Mouse (Mus musculus): ENCODE results near the gene H13. TPM values are rescaled to one million over a fixed set of nuclear protein-coding genes. Genes with fewer than 3 reads are reported as not detected.

The H13 gene
- total RNA-seq (2021) = 10 to 100 TPM; 72.2 to 75.4 TPM

DNA sequence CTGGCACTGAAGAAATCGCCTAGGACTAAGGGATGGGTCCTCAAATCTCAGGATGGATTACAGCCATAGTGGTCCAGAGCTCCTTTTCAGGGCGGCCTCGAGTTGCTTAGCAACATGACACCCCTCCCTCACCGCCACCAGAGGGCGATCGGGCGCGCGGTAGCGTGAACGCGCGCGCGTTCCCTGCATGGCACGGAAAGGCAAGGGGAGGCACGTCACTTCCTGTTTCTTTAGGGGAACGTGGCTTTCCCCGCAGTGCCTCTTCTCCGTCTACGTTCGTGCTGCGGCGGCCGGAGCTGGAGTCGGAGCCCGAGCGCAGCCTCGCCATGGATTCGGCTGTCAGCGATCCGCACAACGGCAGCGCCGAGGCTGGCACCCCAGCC lies at the start of gene H13:
Gene H13, plus strand, starts transcription at position 206 of the 383 bp plus-strand sequence.
- intact Hi-C loops (cut with DNase I) = no loop called here

DNA sequence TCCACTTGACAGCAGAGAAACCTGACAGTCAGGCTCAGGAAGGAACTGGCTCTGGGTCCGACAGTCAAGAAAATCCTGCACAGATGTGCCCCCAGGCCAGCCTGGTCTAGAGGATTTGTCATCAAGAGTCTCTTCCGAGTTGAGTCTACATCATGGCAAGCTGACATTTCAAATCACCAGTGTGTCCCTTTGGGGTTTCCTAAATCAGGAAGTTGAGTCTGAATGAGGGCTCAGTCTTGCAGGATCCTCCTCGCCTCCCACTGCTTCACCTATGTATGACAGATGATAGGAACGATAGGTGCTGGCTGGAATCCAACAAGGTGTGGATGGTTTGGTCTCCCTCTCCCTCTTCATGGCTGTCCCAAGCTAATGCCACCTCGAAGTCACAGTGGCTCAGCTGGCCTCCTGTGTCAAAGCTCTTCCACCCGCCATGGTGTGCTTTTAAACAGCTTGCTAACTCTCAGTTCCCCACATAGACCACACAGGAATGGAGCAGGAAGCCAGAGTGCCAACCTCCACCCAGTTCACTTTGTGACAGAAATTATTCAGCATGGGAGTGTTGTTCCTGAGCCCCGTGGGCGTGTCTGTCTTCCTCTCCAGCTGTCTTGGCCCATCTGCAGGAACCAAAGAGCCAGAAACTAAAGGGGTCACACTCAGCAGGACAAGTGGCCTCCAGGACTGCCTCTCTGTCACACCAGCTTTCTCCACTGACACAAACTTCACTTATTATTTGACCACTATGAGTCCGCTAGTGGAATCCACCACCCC lies 48.7 kb upstream of the H13 start:
- intact Hi-C loops (cut with DNase I) = no loop called here
- DNase-seq (ENCODE audit: low spot score in 2 of 2) = peak; percentile 18 to 25

More for the DNA sequence above, at the start of gene H13:
- peak; percentile 90 to 91 for DNase-seq (ENCODE audit: low spot score in 2 of 2)

DNA sequence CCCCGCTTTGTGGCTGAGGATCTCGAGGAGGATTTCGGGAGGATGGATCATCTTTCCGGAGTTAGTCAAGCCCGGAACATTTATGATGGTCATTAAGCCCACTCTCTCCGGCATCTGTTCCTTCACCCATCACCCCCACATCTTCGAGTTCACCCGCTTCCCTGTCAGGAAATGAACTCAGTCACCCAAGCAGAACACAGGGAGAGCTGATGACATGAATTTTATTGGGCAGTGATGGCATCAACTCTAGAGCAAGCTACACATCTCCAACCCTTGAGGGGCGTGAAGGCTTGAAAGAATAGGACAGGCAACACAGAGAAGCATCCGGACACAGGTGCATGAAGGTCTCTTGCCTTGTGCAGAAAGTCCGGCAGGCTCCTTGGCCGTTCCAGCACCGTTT lies 47.1 kb upstream of the H13 start:
- intact Hi-C loops (cut with DNase I) = no loop called here

DNA sequence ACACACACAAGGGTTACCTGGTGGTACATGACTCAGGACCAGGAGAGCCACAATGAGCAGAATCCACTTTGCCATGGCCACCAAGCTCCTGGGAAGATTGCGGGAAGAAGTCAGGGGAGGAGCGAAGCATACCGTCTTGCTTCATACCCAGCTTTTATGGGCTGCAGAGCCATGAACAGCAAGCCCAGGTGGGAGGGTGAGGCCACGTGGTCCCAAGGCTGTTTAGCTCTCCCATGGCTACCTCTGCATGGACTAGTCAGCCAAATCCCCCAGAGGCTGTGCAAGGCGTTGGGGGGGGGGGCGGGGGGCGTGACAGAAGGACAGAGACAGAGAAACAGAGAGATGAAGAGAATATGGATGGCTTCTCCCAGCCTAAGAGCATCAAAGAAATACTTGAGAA lies 46.3 kb upstream of the H13 start, which contains the start of gene Defb25:
Gene Defb25, minus strand, starts transcription at position 101 of the 400 bp plus-strand sequence.
- intact Hi-C loops (cut with DNase I) = no loop called here
- no peak for DNase-seq (ENCODE audit: low spot score in 2 of 2)

More for the DNA sequence above, 47.1 kb upstream of the H13 start:
- no peak for DNase-seq (ENCODE audit: low spot score in 2 of 2)

DNA sequence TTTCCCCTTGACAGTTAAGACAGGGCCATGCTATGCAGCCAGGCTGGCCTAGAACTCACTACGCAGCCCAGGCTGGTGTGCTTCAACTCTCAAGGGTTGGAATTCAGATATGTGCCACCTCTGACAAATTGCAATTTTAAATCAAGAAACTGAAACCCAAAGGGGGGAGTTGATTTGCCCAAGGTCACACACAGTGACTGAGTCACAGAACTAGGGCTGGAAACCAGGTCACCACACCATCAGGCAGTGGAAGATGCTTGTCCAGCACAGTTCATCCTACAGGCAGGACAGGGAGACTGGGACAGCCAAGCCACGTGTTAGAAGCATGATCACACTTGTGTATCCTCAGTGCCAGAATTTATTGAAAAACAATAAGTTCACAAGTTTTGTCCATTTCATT lies 44.7 kb upstream of the H13 start:
- DNase-seq (ENCODE audit: low spot score in 2 of 2) = no peak
- intact Hi-C loops (cut with DNase I) = no loop called here

DNA sequence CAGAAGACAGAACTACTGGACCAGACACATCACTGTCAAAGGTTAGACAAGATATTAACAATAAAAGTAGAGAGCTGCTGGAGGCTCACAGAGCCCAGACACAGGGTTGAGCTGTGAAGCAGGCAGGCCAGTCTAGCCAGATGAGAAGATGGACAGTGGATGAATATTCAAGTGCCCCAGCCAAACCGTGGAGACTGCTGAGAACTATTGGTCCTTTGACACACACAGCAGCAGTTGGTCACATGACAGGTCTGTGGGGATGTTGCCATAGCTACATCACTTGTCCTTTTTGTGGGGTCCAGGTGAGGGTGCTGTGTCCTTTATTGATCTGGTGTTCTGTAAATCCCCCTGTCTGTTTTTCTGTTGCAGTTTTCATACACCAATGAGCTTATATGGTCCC lies 44.0 kb upstream of the H13 start:
- DNase-seq (ENCODE audit: low spot score in 2 of 2) = no peak
- intact Hi-C loops (cut with DNase I) = no loop called here

DNA sequence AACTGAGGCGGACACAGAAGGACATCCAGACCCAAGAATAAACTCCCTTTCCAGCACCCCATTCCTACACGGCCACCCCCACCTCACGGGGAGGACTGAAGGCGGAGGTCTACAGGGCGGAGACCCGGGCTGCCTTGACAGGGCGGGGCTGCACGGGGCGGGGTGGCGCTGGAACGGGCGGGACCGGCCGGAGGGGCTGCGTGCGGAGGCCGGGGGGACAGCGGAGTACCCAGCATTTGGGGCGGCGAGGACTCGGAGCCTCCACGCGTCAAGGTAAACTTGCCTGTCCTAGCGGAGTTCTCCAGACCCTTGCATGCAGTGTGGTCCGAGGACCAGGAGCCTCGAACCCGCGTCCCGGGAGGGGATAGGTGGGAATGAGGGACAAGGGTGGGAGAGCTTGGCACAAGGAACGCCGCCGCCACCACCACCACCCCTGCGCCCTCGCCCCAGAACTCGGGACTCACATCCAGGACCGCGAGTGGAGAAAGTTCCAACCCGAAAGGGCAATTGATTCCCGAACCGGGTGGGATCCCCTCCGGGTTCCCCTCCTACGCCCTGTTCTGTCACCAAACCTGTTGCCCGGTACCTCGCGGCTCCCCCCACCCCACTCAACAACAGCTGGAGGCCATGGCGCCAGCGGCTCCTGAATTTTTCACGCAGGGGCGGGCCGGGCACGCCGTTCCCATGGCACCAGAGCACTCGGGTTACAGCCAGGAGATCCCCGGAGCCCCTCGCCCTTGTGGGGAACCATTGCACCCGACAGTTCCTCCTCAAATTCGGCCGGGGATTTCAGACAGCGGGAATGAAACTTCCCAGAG lies 42.3 kb upstream of the H13 start, which contains the start of gene Rem1:
Gene Rem1, plus strand, starts transcription at position 178 of the 818 bp plus-strand sequence.
- intact Hi-C loops (cut with DNase I) = no loop called here
- no peak for DNase-seq (ENCODE audit: low spot score in 2 of 2)

DNA sequence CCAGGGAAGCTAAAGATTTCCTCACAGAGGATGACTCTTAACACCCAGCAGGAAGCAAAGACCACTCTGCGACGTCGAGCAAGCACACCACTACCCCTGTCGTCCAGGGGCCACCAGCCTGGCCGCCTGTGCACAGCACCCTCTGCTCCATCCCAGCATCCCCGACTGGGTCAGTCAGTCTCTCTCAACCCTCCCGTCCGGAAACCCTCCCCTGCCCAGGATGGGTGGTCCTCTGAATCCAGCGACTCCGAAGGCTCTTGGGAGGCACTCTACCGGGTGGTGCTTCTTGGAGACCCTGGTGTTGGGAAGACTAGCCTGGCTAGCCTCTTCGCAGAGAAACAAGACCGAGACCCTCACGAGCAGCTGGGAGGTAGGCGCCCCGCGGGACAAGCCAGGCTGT lies 41.2 kb upstream of the H13 start:
- intact Hi-C loops (cut with DNase I) = no loop called here
- no peak for DNase-seq (ENCODE audit: low spot score in 2 of 2)

DNA sequence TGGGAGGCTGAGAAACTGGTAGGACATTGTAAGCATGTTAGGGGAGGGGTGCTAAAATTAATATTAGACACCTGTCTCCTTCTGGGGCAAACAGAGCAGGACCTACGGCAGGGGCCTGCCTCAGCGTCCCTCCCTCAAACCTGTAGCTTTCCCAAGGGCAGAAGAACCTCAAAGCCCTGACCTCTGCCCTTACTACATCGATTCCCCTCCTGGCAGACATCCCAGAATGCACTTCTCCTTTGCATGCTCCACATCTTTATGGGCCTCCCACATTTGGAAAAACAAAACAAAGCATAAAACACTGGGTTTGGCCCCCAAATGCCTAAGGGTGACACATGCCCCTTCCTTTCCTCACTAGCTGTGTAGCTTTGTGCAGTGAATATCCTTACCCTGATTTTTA lies 40.0 kb upstream of the H13 start:
- intact Hi-C loops (cut with DNase I) = no loop called here

DNA sequence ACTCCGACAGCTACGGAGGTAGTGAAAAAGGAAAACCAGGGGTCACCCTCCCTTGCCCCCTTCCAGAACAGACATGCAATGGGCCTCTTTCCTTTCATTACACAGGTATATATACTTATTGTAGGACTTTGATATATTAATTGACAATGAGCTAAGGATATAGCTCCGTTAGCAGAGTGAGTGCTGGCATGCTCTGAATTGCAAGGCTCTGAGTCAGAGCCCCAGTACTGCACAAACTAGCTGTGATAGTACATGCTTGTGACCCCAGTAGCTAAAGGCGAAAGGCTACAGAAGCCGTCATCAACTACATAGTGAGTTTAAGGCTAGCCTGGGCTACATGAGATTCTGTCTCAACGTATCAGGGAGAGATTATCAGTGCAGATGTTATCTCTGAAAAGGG lies 39.4 kb upstream of the H13 start:
- no peak for DNase-seq (ENCODE audit: low spot score in 2 of 2)
- intact Hi-C loops (cut with DNase I) = no loop called here

More for the DNA sequence above, 40.0 kb upstream of the H13 start:
- no peak for DNase-seq (ENCODE audit: low spot score in 2 of 2)

DNA sequence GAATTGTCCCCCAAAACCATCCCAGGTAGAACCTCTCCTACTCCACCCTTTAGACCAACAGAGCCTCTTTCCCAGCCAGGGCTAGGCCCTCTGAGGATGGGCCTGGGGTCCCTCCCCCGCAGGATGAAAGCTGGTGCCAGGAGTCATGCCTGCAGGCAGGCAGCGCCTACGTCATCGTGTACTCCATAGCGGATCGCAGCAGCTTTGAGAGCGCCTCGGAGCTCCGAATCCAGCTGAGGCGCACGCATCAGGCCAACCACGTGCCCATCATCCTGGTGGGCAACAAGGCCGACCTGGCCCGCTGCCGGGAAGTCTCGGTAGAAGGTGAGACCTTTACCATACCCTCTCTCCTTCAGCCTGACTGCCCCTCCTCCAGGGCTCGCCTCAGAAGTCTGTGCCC lies 35.9 kb upstream of the H13 start:
- intact Hi-C loops (cut with DNase I) = no loop called here
- no peak for DNase-seq (ENCODE audit: low spot score in 2 of 2)

DNA sequence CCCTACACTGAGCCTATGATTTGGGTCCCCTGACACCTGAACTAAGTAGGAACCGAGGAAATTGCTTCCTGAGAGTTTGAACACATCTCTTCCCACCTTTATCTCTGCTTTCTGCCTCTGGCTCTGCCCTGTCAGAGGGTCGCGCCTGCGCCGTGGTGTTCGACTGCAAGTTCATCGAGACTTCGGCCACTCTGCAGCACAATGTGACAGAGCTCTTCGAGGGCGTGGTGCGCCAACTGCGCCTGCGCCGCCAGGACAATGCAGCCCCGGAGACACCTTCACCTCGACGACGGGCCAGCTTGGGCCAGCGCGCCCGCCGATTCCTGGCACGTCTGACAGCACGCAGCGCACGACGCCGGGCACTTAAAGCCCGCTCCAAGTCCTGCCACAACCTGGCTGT lies 35.0 kb upstream of the H13 start:
- intact Hi-C loops (cut with DNase I) = no loop called here

DNA sequence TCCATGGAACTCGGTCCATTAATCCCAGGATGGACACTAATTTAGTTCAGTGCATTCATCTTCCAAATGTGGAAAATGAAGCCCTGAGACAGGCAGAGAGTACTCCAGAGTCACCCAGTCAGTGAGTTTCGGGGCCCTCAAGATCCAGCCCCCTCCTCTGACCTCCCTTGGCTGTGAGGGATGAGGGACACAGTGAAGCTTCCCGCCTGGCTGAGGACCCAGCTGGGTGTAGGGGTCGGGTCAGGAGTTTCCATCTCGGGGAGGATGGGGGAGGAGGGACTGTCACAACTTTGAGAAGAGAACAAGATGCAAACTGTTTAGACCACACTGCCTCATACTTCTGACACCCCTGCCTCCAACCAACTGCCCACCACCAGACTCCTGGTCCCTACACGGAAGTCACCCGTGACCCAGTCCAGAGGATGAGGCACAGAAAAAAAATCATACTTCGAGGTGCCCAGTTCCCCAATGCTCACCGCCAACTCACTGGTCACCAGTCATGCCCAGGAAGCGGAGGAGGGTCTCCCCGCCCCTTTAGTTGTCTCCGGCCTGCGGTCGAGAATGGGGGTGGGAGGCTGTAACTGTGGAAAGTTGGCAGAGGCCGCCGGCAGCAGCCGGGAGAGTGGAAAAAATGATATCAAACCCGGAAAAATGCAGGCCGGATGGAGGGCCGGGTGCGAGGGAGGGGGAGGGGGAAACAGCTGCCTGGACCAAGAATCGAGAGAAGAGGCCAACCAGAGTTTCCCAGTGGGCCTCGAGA lies 32.8 kb upstream of the H13 start:
- DNase-seq (ENCODE audit: low spot score in 2 of 2) = no peak
- intact Hi-C loops (cut with DNase I) = no loop called here

More for the DNA sequence above, 35.0 kb upstream of the H13 start:
- DNase-seq (ENCODE audit: low spot score in 2 of 2) = no peak

DNA sequence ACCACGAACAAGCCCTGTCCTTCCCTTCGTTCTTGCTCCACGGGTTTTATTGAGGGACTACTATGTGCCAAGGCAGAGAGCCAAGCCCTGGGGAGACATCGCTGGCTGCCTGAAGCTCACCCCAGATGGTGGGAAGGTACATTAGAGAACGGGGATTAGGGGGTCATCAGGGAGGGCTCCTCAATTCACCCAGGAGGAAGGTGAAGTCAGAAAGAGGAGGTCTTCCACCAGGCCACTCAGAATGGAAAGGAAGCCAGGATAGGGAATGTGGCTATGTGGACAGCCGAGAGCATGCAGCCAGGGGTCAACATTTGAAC lies 32.3 kb upstream of the H13 start:
- intact Hi-C loops (cut with DNase I) = no loop called here
- DNase-seq (ENCODE audit: low spot score in 2 of 2) = no peak

DNA sequence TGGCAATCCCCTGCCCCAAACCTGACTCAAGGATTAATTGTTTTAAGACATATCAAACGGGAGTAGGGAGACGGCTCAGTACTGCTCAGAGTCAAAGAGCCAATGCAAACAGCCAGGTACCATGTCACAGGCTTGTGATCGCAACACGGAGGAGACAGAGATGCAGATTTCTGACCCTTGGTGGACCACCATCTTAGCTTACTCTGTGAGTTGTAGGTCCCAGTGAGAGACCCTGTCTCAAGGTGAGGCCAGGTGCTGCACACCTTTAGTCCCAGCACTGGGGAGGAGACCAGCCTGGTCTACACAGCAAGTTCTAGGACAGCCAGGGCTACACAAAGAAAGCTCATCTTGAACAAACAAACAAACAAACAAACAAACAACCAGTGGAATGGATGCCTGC lies 31.9 kb upstream of the H13 start:
- DNase-seq (ENCODE audit: low spot score in 2 of 2) = no peak
- intact Hi-C loops (cut with DNase I) = no loop called here

DNA sequence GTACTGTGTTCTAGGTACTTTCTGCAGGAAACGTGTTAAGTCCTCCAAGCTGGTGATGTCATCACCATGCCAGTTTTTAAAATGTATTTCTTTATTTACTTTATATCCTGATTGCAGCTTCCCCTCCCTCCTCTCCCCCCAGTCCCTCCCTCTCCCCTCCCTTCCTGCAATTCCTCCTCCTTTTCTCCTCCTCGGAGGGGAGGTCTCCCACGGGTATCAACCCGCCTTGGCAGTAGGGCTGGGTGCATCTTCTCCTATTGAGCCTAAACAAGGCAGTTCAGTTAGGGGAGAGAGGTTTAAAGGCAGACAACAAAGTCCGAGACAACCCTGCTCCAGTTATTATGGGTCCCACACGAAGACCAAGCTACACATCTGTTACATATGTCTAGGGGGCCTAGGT lies 30.4 kb upstream of the H13 start:
- intact Hi-C loops (cut with DNase I) = no loop called here
- DNase-seq (ENCODE audit: low spot score in 2 of 2) = no peak

DNA sequence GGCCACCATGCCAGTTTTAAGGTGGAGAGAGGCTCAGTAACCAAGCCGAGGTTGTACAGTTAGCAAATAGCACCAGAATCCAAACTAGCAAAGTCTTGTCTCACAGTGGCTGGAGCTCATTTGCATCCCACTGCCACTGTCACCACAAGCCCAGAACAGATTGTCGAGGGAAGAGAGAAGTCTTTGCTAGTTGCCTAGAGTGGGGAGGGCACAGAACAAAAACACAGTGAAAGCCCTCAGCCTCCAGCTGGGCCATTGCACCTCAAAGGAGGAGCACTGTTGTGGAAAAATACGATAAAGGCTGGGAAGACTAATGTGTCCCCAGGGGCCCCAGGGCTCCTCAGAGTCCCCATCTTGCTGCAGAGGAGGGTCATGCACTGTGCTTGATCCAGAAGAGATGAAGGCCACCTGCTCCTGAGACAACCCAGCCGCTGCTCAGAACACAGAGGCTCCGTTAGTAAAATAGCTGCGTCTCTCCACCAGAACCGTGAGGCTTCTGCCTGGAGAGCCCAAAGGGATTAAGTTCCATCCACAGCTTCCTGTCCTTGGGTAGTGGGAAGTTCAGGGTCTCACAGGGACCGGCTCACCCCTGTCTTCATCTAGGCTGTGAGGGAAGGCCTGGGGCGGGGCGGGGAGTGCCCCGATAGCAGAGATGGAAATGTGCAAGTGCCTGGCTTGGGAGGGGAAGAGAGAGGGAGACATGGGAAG lies 29.7 kb upstream of the H13 start:
- intact Hi-C loops (cut with DNase I) = no loop called here
- no peak for DNase-seq (ENCODE audit: low spot score in 2 of 2)

DNA sequence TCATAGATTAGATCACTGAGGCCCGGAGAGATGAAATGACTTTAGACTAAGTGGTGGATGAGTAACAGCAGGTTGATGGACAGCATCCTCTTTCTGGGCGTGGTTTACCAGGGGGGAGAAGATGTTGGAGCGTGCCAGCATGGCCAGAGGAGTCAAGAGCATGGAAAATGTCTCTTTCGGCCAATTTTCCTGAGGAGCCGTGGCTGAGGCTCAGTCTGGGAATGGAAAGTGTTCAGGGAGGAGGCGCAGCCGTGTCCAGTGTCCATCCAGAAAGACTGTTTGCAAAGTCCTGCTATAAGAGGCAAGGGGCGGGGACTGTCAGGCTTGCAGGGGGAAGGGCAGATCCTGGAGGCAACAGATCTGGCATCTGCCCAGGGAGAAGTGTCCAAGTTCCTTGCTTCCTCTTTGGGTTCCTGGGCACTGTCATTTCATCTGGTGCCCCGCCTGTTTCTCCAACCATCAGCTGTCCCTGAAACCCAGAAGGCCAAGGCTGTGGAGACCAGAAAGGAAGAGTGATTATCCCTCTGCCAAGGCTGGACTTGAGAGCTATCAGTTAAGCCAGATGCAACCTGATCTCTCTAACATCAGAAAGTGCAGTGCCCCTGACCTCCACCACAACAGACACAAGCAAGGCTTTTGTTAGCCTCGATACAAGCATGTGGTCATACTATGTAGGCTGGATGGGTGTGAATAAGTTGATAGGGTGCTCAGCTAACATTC lies 16.2 kb upstream of the H13 start:
- no peak for DNase-seq (ENCODE audit: low spot score in 2 of 2)
- intact Hi-C loops (cut with DNase I) = no loop called here

Measured in left cerebral cortex, postnatal 36 days (tissue).